Mouse (Mus musculus): ENCODE results near the gene Adcy1. TPM values are rescaled to one million over a fixed set of nuclear protein-coding genes. Genes with fewer than 3 reads are reported as not detected.

Adcy1 gene
- total and polyA plus RNA-seq, 2 experiments from 2014 or later = 14.9 to 182 TPM

DNA sequence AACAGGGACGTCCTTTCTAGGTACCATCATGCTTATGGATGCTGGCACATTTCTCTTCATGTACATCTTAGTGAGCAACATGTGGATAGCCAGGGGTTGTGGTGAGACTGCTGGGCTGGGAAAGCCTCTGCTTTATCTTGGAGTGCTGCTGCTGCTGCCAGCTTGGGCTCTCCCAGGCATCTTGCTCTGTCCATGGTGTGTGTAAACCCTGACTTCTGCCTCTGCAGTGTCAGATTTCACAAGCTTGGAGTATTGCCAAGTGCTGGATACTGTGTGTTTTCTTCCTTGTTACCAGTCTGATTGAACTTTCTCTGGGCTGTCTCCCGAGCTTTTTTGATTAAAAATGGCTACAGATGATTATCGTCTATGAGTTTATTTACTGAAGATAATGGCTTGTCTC, 79.4 kb downstream of the Adcy1 start:
- Histone ChIP-seq H3K9ac (replicated peaks; ENCODE audit: low read length) (no peak overlapping the region), H3K4me1 (ENCODE audit: insufficient read depth, low read length) (no peaks in the 10 kb centered on the region), H3K27ac (no peak overlapping the region), H3K9me3 (ENCODE audit: low read length) (no peaks in the 10 kb centered on the region), H3K36me3 (ENCODE audit: insufficient read depth, low read length) (peaks cover 10% of the 10 kb centered on the region; the same call in 1 of the 2 replicates), H3K27me3 (ENCODE audit: insufficient read depth, low read length) (no peaks in the 10 kb centered on the region), H3K4me2 (ENCODE audit: low read depth, low read length) (no peak overlapping the region), H3K4me3 (ENCODE audit: low read length) (no peak overlapping the region)
- ATAC-seq (no peak), DNase-seq (ENCODE audit: low spot score) (peak; percentile 64)
- 51% methylated on average over 3 of the region's 3 CpGs for WGBS
- TF ChIP-seq CTCF (IDR thresholded peaks at IDR 0.05; ENCODE audit: low read depth) = no peak

DNA sequence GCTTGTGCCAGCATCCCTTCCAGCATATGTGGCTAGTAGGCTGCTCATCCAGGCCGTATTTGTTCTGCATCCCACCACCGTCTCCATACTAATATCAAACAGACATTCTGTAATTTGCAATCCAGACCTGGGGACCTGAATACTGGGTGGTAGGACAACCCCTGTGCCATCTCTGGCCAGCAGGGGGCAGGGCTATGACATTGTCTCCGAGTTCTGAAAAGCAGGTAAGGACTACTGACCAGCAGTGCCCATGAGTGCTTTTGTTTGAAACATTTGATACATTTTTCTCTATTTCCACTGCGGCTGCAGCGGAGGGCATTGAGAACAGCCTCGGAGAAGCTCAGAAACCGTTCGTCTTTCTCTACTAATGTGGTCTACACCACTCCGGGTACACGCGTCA, 81.1 kb downstream of the Adcy1 start:
- H3K27me3 ChIP-seq (ENCODE audit: insufficient read depth, low read length) = no peaks in the 10 kb centered on the region
- H3K4me1 ChIP-seq (ENCODE audit: insufficient read depth, low read length) = no peaks in the 10 kb centered on the region
- no peak overlapping the region for H3K27ac ChIP-seq
- TF ChIP-seq CTCF (IDR thresholded peaks at IDR 0.05; ENCODE audit: low read depth) = peak; percentile 61
- H3K9ac ChIP-seq (replicated peaks; ENCODE audit: low read length) = no peak overlapping the region
- WGBS = 90% methylated on average over 11 of the region's 11 CpGs
- H3K36me3 ChIP-seq (ENCODE audit: insufficient read depth, low read length) = peaks cover 10% of the 10 kb centered on the region; the same call in 1 of the 2 replicates
- DNase-seq (ENCODE audit: low spot score) (no peak), ATAC-seq (0 out of 2 replicates have a peak, but pooled peaks have one; percentile 11)
- H3K9me3 ChIP-seq (ENCODE audit: low read length) = no peaks in the 10 kb centered on the region
- H3K4me2 ChIP-seq (ENCODE audit: low read depth, low read length) = no peak overlapping the region
- H3K4me3 ChIP-seq (ENCODE audit: low read length) = no peak overlapping the region

DNA sequence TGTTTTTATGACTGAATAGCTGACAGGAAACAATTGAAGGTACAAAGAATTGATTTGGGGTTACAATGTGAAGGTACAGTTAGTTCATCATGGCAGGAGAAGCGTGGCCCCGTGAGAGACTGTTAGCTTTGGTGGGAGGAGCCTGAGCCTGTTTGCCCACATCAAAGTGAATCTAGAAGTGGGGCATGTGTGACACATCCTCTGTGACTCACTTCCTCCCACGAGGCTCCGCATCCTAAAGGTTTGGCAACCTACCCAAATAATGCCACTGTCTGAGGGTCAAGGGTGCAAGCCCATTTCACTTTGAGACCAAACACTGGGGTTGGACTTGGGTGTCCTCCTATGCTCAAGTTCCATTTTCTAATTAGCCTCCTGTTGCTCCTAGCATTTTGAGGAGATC, 81.9 kb downstream of the Adcy1 start:
- Histone ChIP-seq H3K27ac (no peak overlapping the region), H3K4me3 (ENCODE audit: low read length) (no peak overlapping the region), H3K27me3 (ENCODE audit: insufficient read depth, low read length) (no peaks in the 10 kb centered on the region), H3K9me3 (ENCODE audit: low read length) (no peaks in the 10 kb centered on the region), H3K9ac (replicated peaks; ENCODE audit: low read length) (no peak overlapping the region), H3K36me3 (ENCODE audit: insufficient read depth, low read length) (peaks cover 10% of the 10 kb centered on the region; the same call in 1 of the 2 replicates), H3K4me1 (ENCODE audit: insufficient read depth, low read length) (no peaks in the 10 kb centered on the region), H3K4me2 (ENCODE audit: low read depth, low read length) (no peak overlapping the region)
- no peak for ATAC-seq
- WGBS = 81% methylated on average over 4 of the region's 4 CpGs
- no peak for DNase-seq (ENCODE audit: low spot score)
- no peak for TF ChIP-seq CTCF (IDR thresholded peaks at IDR 0.05; ENCODE audit: low read depth)

DNA sequence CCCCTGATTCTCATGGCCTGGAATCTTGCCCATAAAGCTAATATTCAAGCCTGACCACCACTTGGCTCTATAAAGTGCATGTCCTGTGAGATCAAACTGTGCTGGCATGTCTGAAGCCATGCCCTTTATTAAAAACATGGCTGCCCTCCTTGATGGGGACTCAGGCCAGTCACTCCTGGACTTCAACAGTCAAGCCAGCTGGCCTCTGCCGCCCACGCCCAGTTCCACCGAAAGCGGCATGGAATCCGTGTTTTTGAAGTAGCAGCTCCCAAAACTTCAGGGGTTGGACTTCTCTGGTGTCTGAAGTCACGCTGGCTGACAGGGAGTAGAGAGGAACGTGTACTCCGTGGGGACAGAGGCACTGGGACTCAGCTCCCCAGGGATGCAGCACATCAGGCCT, 84.2 kb downstream of the Adcy1 start:
- Histone ChIP-seq H3K36me3 (ENCODE audit: insufficient read depth, low read length) (peaks cover 10% of the 10 kb centered on the region; the same call in 1 of the 2 replicates), H3K27me3 (ENCODE audit: insufficient read depth, low read length) (no peaks in the 10 kb centered on the region), H3K4me2 (ENCODE audit: low read depth, low read length) (no peak overlapping the region), H3K27ac (no peak overlapping the region), H3K4me3 (ENCODE audit: low read length) (no peak overlapping the region), H3K4me1 (ENCODE audit: insufficient read depth, low read length) (no peaks in the 10 kb centered on the region), H3K9ac (replicated peaks; ENCODE audit: low read length) (no peak overlapping the region), H3K9me3 (ENCODE audit: low read length) (no peaks in the 10 kb centered on the region)
- DNase-seq (ENCODE audit: low spot score) = no peak
- no peak for ATAC-seq
- no peak for TF ChIP-seq CTCF (IDR thresholded peaks at IDR 0.05; ENCODE audit: low read depth)
- WGBS = 94% methylated on average over 8 of the region's 8 CpGs

DNA sequence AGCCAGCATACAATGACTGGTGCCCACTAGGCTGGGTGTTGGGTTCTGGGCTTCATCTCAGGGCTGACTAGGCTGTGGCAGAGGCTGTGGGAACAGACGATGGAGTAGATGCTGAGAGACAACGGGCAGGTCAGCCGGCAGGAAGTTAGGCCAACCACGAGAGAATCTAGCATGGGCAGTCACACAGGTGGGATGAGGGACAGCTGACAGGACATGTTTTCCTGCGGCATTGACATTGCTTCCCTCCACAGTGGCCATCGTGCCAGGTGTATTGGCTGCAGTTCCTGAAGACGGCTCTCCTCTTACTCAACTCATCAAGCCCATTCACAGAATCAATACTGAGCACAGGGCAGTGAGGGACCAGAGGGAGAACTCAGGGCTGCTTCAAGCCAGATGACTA, 84.7 kb downstream of the Adcy1 start:
- no peak for TF ChIP-seq CTCF (IDR thresholded peaks at IDR 0.05; ENCODE audit: low read depth)
- H3K9ac ChIP-seq (replicated peaks; ENCODE audit: low read length) = no peak overlapping the region
- no peak overlapping the region for H3K4me2 ChIP-seq (ENCODE audit: low read depth, low read length)
- H3K4me1 ChIP-seq (ENCODE audit: insufficient read depth, low read length) = no peaks in the 10 kb centered on the region
- H3K36me3 ChIP-seq (ENCODE audit: insufficient read depth, low read length) = peaks cover 10% of the 10 kb centered on the region; the same call in 1 of the 2 replicates
- H3K4me3 ChIP-seq (ENCODE audit: low read length) = no peak overlapping the region
- DNase-seq (ENCODE audit: low spot score) (no peak), ATAC-seq (no peak)
- H3K27me3 ChIP-seq (ENCODE audit: insufficient read depth, low read length) = no peaks in the 10 kb centered on the region
- no peak overlapping the region for H3K27ac ChIP-seq
- 91% methylated on average over 7 of the region's 7 CpGs for WGBS
- H3K9me3 ChIP-seq (ENCODE audit: low read length) = no peaks in the 10 kb centered on the region

DNA sequence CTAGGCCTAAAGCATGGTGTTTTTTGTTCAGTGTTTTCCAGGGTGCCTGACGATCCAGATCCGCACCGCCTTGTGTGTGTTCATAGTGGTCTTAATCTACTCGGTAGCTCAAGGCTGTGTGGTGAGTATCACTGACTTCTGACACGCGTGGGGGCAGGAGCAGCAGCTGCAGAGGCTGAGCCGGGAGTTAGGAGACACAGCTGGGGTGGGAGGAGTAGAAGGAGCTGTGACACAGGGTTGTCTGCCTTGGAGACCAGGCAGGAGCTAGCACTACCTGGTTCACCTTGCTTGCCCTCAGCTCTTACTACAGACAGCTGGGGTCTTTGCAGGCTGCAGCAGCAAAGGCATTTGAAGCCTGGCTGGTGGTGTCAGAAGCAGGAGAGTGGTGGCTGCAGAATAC, 86.2 kb downstream of the Adcy1 start:
- H3K27ac ChIP-seq = no peak overlapping the region
- no peaks in the 10 kb centered on the region for H3K27me3 ChIP-seq (ENCODE audit: insufficient read depth, low read length)
- no peak overlapping the region for H3K4me3 ChIP-seq (ENCODE audit: low read length)
- no peaks in the 10 kb centered on the region for H3K9me3 ChIP-seq (ENCODE audit: low read length)
- DNase-seq (ENCODE audit: low spot score) (no peak), ATAC-seq (no peak)
- no peak overlapping the region for H3K4me2 ChIP-seq (ENCODE audit: low read depth, low read length)
- H3K36me3 ChIP-seq (ENCODE audit: insufficient read depth, low read length) = peaks cover 7% of the 10 kb centered on the region; the same call in 1 of the 2 replicates
- no peak overlapping the region for H3K9ac ChIP-seq (replicated peaks; ENCODE audit: low read length)
- 76% methylated on average over 7 of the region's 7 CpGs for WGBS
- no peaks in the 10 kb centered on the region for H3K4me1 ChIP-seq (ENCODE audit: insufficient read depth, low read length)
- TF ChIP-seq CTCF (IDR thresholded peaks at IDR 0.05; ENCODE audit: low read depth) = no peak

DNA sequence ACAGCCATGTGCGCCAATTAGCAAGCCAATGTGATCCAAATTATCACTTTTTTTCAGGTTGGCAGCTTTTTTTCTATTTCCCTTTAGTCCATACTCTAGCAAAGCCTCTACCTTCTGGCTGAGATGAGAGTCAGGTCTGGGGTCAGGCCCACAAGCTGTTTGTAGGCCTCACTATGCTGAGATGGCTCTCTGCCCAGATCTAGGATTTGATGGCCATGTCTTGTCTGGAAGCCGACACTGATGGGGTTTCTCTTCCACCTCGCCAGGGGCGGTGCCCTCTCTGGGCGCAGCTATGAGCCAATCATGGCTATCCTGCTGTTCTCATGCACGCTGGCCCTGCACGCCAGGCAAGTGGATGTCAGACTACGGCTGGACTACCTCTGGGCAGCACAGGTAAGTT, 87.2 kb downstream of the Adcy1 start:
- Histone ChIP-seq H3K4me1 (ENCODE audit: insufficient read depth, low read length) (no peaks in the 10 kb centered on the region), H3K27me3 (ENCODE audit: insufficient read depth, low read length) (no peaks in the 10 kb centered on the region), H3K36me3 (ENCODE audit: insufficient read depth, low read length) (peaks cover 8% of the 10 kb centered on the region; the same call in 1 of the 2 replicates), H3K4me3 (ENCODE audit: low read length) (no peak overlapping the region), H3K4me2 (ENCODE audit: low read depth, low read length) (no peak overlapping the region), H3K27ac (no peak overlapping the region), H3K9me3 (ENCODE audit: low read length) (no peaks in the 10 kb centered on the region), H3K9ac (replicated peaks; ENCODE audit: low read length) (no peak overlapping the region)
- peak; percentile 70 for DNase-seq (ENCODE audit: low spot score)
- ATAC-seq = peak; percentile 48
- no peak for TF ChIP-seq CTCF (IDR thresholded peaks at IDR 0.05; ENCODE audit: low read depth)
- 66% methylated on average over 8 of the region's 8 CpGs for WGBS

Measured in hindbrain, postnatal 0 days (tissue).